Mouse (Mus musculus) liver, embryonic 13.5 days (tissue): ENCODE measurements around the gene Gtpbp3. TPM values are rescaled to one million over a fixed set of nuclear protein-coding genes. Genes with fewer than 3 reads are reported as not detected.
"Not testable (repeated sequence)": the region's sequence is repeated elsewhere in the genome, so short reads cannot be mapped to it uniquely, and the experiment has no call there.

ENCODE experiments used
- ATAC-seq: fragments of 200-750 bp; cut with Nextera tagmentation; 2 replicates; pipeline ENCODE4 v1.8.0; 2017; ENCODE audit warnings: low read depth, mild to moderate bottlenecking, moderate number of reproducible peaks, moderate library complexity
- DNase-seq: peaks from one replicate; pipeline ENCODE4 v3.0.0; 2022
- H3K27ac ChIP-seq: fragments of 300-500 bp; sonication (generic); 2 replicates; pipeline ENCODE4 v1.5.1; 2015; ENCODE audit warnings: moderate library complexity, mild to moderate bottlenecking, inconsistent platforms
- H3K27me3 ChIP-seq: fragments of 300-500 bp; sonication (generic); 2 replicates; pipeline ENCODE4 v1.6.1; 2015; ENCODE audit warnings: mild to moderate bottlenecking, inconsistent platforms
- H3K36me3 ChIP-seq: fragments of 300-500 bp; sonication (generic); 2 replicates; pipeline ENCODE4 v1.6.1; 2015; ENCODE audit warnings: mild to moderate bottlenecking, inconsistent platforms
- H3K4me1 ChIP-seq: fragments of 300-500 bp; sonication (generic); replicated peaks from 2 replicates; pipeline ENCODE4 v1.6.1; 2015; ENCODE audit warnings: inconsistent platforms
- H3K4me2 ChIP-seq: fragments of 300-500 bp; sonication (generic); 2 replicates; pipeline ENCODE4 v1.6.1; 2015; ENCODE audit warnings: inconsistent platforms, mild to moderate bottlenecking, moderate library complexity
- H3K4me3 ChIP-seq: fragments of 300-500 bp; sonication (generic); replicated peaks from 2 replicates; pipeline ENCODE4 v1.5.1; 2015; ENCODE audit warnings: mild to moderate bottlenecking, inconsistent platforms
- H3K9ac ChIP-seq: fragments of 300-500 bp; sonication (generic); 2 replicates; pipeline ENCODE4 v1.6.1; 2015; ENCODE audit warnings: mild to moderate bottlenecking, inconsistent platforms
- H3K9me3 ChIP-seq: fragments of 300-500 bp; sonication (generic); replicated peaks from 2 replicates; pipeline ENCODE4 v1.6.1; 2016; ENCODE audit warnings: inconsistent platforms
- WGBS: fragments of 180-500 bp; shearing (Covaris S2); methylation state at CpG from one replicate; pipeline ENCODE4 v1.1.7; 2015; ENCODE audit not compliant: insufficient replicate concordance; 5-methylcytosine and 5-hydroxymethylcytosine counted together
- polyA plus RNA-seq: library from polyadenylated mRNA; unstranded; fragments of >200 nt; fragmentation: Nextera tagmentation; extraction: Ambion mirVana; gene quantifications from 2 replicates; pipeline ENCODE4 v1.2.1, GENCODE M21; 2015

Gtpbp3 gene
- polyA plus RNA-seq, 1 experiment from 2014 or later, result 6.8 TPM

DNA sequence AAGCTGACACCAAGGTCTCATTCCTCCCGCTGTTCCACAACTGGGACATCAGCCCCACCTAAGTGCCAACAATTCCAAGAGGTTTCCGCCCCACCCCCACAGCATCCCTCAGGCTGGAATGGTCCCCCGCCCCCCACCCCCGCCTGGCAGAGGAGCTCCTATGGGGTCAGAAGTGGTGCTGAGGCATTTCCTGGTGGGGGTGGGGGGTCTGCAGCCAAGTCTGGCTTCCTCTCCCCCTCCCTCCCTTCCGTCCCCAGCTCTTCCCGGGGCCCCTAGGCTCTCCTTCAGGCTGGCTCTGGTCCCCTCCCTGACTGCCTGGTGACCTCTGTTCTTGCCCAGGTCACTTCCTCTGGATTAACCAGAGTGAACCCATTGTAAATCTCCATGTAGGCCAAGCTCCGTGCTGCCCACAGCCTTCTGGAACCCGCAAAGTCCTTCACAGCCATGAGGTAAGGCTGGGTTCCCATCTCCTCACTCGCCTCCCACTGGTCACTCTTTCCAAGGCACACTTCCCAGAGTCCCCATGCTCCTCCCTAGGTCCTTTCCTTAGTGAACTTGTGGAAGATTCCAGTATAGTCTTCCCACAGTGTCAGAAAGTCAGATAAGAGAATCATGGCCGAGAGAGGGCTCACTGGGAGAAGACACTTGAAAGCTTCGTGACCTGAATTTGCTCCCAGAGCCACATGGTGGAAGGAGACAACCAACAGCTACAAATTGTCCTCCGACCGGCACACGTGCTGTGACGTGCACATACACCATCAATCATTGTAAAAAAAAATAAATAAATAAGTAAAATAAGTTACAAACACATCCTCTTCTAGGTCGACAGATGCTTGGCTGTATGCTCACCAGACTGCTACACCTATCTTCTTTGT is 11.2 kb downstream of the Gtpbp3 start:
- H3K36me3 ChIP-seq, result peaks cover 2% of the 10 kb centered on the region; the same call in 1 of the 2 replicates
- H3K9me3 ChIP-seq, result no peaks in the 10 kb centered on the region
- peaks cover 33% of the 10 kb centered on the region for H3K4me1 ChIP-seq
- ATAC-seq (peak; percentile 29), DNase-seq (no peak)
- 41% methylated on average over 16 of the region's 16 CpGs for WGBS
- no peak overlapping the region for H3K4me3 ChIP-seq
- H3K9ac ChIP-seq, result no peak overlapping the region
- no peaks in the 10 kb centered on the region for H3K27me3 ChIP-seq
- H3K4me2 ChIP-seq, result no peak overlapping the region
- H3K27ac ChIP-seq, result peak overlapping the region; percentile 67; the same call in 1 of the 2 replicates

DNA sequence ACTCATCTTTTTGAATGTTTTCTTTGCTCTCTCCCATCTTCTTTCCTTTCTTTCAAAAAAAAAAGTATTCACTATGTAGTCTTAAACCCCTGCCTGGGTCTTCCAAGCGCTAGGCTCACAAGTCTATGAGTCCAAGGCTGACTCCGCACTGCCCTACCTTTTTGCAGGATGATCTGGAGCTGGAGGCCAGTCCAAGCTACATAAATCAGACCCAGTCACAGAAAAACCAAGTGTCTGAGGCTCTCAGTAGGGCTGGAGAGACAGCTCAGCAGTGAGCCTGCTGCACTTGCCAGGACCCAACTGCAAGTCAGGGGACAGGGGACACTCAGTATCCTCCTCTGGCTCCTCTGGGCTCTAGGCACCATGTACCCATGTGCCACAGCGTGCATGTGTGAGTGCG is 16.4 kb downstream of the Gtpbp3 start:
- Histone ChIP-seq H3K9me3 (no peaks in the 10 kb centered on the region), H3K27me3 (peaks cover 35% of the 10 kb centered on the region), H3K36me3 (no peaks in the 10 kb centered on the region), H3K9ac (no peak overlapping the region), H3K4me2 (no peak overlapping the region), H3K4me1 (peaks cover 21% of the 10 kb centered on the region), H3K4me3 (no peak overlapping the region), H3K27ac (no peak overlapping the region)
- ATAC-seq (no peak), DNase-seq (no peak)
- 82% methylated on average over 4 of the region's 4 CpGs for WGBS

DNA sequence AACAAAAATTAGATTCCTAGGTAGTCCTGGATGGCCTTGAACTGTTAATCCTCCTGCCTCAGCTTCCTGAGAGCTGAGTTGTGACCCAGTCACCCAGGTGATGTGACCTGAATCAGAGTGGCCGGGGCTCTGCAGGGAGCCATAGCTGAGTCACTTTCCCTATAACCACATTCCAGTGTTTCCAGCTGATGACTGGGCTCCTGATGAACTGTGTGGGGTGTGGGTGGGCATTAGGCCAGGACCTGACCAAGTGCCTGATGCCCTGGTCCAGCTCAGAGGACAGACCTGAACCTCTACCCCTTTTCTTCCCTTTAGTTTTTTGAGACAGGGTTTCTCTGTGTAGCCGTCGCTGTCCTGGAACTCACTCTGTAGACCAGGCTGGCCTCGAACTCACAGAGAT is 17.4 kb downstream of the Gtpbp3 start:
- no peak overlapping the region for H3K4me3 ChIP-seq
- DNase-seq, result no peak
- peaks cover 15% of the 10 kb centered on the region for H3K4me1 ChIP-seq
- 76% methylated on average over 4 of the region's 4 CpGs for WGBS
- H3K27me3 ChIP-seq, result peaks cover 45% of the 10 kb centered on the region
- no peaks in the 10 kb centered on the region for H3K9me3 ChIP-seq
- H3K9ac ChIP-seq, result no peak overlapping the region
- no peaks in the 10 kb centered on the region for H3K36me3 ChIP-seq
- H3K4me2 ChIP-seq, result no peak overlapping the region
- ATAC-seq, result no peak
- H3K27ac ChIP-seq, result no peak overlapping the region

DNA sequence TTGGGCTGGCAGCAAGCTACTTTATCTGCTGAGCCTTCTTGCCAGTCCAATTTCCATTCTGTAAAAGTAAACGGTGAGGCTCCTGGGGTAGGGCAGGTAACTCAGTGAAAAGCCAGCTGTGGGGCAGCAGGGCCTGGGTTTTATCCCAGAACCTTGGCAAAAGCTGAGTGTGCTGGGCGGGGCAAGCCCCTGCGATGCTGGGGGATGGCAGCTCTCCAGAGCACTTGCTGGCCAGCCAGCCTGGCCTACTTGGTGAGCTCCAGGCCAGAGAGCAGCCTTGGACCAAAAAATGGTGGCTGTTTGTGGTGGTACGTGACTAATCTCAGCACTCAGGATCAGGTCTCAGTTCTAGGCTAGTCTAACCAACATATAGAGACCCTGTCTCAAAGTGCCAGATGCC is 18.1 kb downstream of the Gtpbp3 start:
- Histone ChIP-seq H3K4me2 (no peak overlapping the region), H3K36me3 (no peaks in the 10 kb centered on the region), H3K27me3 (peaks cover 50% of the 10 kb centered on the region), H3K9ac (no peak overlapping the region), H3K4me1 (peaks cover 18% of the 10 kb centered on the region), H3K27ac (no peak overlapping the region), H3K4me3 (no peak overlapping the region), H3K9me3 (no peaks in the 10 kb centered on the region)
- ATAC-seq (no peak), DNase-seq (no peak)
- WGBS, result 57% methylated on average over 4 of the region's 4 CpGs

DNA sequence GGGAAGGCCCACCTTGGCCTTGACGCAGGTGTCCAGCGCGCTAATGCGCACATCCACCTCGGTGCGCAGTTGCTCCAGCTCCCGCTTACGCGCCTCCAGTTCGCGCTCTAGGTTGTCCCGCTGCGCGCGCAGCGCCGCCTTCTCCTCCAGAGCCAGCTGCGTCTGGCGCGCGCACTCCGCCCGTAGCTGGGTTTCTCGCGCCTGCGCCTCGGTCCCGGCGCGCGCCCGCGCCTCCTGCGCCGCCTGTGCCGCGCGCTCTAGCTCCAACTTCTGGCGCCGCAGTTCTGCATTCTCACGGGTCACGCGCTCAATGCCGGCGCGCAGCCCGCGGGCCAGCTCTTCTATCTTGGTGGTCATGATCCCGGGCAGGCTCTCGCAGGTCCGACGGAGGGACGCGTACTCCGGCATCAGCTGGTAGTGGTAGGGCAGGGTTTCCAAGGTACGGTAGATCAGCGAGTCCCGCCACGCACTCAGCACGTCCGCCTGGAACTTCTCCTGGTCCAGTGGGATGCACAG is 19.7 kb downstream of the Gtpbp3 start:
- H3K27me3 ChIP-seq, result peaks cover 53% of the 10 kb centered on the region
- H3K4me3 ChIP-seq, result peak overlapping the region; percentile 45
- ATAC-seq (peak; percentile 30), DNase-seq (peak; percentile 37)
- H3K4me1 ChIP-seq, result peaks cover 34% of the 10 kb centered on the region
- peak overlapping the region; percentile 67 for H3K4me2 ChIP-seq
- H3K9me3 ChIP-seq, result no peaks in the 10 kb centered on the region
- H3K36me3 ChIP-seq, result no peaks in the 10 kb centered on the region
- H3K9ac ChIP-seq, result peak overlapping the region; percentile 41; the same call in 1 of the 2 replicates
- no peak overlapping the region for H3K27ac ChIP-seq
- WGBS, result 1% methylated on average over 61 of the region's 61 CpGs

DNA sequence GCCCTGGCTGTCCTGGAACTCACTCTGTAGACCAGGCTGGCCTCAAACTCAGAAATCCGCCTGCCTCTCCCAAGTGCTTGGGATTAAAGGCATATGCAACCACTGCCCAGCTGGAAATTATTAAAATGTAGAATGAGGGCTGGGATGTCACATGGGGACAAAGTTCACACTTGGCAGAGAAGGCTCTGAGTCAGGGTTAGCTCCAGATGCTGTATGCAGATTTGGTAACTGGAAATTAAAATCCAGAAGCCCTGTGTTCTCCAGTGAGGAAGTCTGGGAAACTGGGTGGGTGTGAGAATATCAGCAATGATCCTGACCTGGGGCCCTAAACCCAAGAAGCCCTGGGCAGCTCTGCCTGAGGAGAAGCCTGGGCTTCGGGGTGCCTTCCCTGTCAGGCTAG is 21.4 kb downstream of the Gtpbp3 start:
- ATAC-seq (no peak), DNase-seq (no peak)

DNA sequence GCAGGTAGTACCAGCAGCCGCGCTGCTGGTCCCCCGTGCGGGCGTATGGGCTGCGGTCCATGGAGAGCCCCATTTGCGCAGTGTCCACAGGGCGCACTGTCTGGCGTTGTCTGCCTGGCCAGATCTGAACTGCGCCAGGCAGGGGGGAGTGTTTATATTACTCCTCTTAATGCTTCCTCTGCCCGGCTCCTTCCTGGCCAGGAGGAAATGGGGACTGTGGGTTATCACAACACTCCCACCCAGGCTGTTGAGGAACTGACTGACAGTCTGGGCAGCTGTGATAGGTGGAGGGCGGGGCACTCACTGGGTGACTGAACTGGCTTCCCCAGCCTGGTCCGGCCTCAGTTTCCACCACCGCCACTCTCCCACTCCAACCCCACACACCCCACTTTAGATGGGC is 23.7 kb downstream of the Gtpbp3 start, which contains the start of gene Plvap:
Gene Plvap, minus strand, starts transcription at position 109 of the 400 bp plus-strand sequence.
- Histone ChIP-seq H3K9me3 (no peaks in the 10 kb centered on the region), H3K4me1 (peaks cover 40% of the 10 kb centered on the region), H3K27me3 (peaks cover 43% of the 10 kb centered on the region), H3K27ac (peak within 1 kb of the TSS; percentile 58), H3K36me3 (no peaks in the 10 kb centered on the region), H3K4me3 (peak within 1 kb of the TSS; percentile 47), H3K9ac (peak within 1 kb of the TSS; percentile 43), H3K4me2 (peak within 1 kb of the TSS; percentile 66)
- ATAC-seq (peak; percentile 90), DNase-seq (peak; percentile 72)
- WGBS, result 6% methylated on average over 14 of the region's 14 CpGs

More for the DNA sequence above, 21.4 kb downstream of the Gtpbp3 start:
- Histone ChIP-seq H3K4me3 (no peak overlapping the region), H3K9ac (no peak overlapping the region), H3K4me2 (peak overlapping the region; percentile 18; the same call in 1 of the 2 replicates), H3K36me3 (no peaks in the 10 kb centered on the region), H3K4me1 (peaks cover 40% of the 10 kb centered on the region), H3K27ac (no peak overlapping the region), H3K9me3 (no peaks in the 10 kb centered on the region), H3K27me3 (peaks cover 53% of the 10 kb centered on the region)
- WGBS, result 52% methylated on average over 2 of the region's 2 CpGs

DNA sequence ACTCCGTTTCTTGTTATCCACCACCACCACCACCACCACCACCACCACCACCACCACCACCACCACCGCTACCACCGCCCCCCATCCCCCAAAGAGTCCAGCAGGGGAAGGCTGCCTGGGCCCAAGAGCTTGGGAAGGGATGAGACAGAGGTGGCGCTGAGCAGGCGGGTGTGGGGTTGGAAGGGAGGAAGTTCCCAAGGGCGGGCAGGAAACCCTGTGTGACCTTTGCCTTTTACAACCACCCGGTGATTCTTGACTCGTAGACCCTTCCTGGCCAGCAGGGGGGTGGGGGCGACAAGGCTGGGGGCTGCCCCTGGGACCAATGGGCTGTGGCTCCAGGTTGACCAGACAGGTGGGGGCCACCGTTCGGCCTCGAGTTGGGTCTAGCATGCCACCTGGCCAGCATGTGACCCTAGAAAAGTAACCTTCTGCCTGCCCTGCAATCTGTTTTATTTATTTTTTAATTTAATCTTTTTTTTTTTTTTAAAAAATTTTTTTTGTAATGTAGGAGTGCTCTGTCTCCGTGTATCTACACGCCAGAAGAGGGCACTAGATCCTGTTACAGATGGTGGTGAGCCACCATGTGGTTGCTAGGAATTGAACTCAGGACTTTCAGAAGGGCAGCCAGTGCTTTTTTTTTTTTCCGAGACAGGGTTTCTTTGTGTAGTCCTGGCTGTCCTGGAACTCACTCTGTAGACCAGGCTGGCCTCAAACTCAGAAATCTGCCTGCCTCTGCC is 25.3 kb downstream of the Gtpbp3 start:
- Histone ChIP-seq H3K27me3 (peaks cover 27% of the 10 kb centered on the region), H3K9me3 (no peaks in the 10 kb centered on the region), H3K36me3 (no peaks in the 10 kb centered on the region), H3K4me3 (no peak overlapping the region), H3K27ac (no peak overlapping the region), H3K4me2 (no peak overlapping the region), H3K4me1 (peaks cover 28% of the 10 kb centered on the region), H3K9ac (no peak overlapping the region)
- 34% methylated on average over 14 of the region's 15 CpGs for WGBS
- DNase-seq (no peak), ATAC-seq (no peak)

DNA sequence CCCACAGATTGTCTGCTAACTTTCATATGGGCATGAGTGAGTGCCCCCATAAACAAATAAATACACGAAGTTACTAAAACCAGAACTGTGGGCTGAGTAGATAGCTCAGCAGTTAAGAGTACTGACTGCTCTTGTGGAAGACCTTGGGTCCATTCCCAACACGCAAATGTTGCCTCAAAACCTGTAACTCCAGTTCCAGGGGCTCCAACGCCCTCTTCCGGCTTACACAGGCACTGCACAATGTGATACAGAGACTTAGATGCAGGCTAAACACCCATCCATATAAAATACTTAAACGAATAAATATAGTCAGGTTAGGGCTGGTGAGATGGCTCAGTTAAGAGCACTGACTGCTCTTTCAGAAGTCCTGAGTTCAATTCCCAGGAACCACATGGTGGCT is 27.1 kb downstream of the Gtpbp3 start:
- Histone ChIP-seq H3K27me3 (peaks cover 11% of the 10 kb centered on the region), H3K27ac (no peak overlapping the region), H3K36me3 (no peaks in the 10 kb centered on the region), H3K4me2 (no peak overlapping the region), H3K4me3 (no peak overlapping the region), H3K9ac (no peak overlapping the region), H3K4me1 (peaks cover 25% of the 10 kb centered on the region), H3K9me3 (no peaks in the 10 kb centered on the region)
- ATAC-seq (no peak), DNase-seq (no peak)
- 57% methylated on average over 5 of the region's 5 CpGs for WGBS

DNA sequence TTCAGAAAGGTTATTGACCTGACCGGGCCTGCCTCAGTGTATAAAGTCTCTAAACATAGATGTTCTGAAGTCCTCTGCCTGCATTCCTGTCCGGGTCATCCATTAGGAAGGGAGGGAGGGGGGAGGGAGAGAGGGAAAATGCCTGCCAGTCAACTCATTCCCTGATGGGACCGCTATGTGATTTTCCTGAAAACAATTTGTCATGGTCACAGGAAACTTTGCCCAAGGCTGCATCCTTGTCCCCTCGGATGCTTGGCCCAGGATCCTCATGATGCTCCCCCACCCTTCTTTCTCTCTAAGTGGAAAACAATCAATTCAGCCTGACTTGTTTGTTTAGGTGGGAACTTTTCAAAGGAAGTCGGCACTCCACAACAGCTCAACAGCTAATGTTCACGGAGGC is 28.9 kb downstream of the Gtpbp3 start:
- Histone ChIP-seq H3K4me1 (peaks cover 19% of the 10 kb centered on the region), H3K27ac (no peak overlapping the region), H3K4me2 (no peak overlapping the region), H3K27me3 (no peaks in the 10 kb centered on the region), H3K36me3 (no peaks in the 10 kb centered on the region), H3K9me3 (no peaks in the 10 kb centered on the region), H3K4me3 (no peak overlapping the region), H3K9ac (no peak overlapping the region)
- WGBS, result 39% methylated on average over 6 of the region's 6 CpGs
- DNase-seq, result no peak
- ATAC-seq, result no peak

DNA sequence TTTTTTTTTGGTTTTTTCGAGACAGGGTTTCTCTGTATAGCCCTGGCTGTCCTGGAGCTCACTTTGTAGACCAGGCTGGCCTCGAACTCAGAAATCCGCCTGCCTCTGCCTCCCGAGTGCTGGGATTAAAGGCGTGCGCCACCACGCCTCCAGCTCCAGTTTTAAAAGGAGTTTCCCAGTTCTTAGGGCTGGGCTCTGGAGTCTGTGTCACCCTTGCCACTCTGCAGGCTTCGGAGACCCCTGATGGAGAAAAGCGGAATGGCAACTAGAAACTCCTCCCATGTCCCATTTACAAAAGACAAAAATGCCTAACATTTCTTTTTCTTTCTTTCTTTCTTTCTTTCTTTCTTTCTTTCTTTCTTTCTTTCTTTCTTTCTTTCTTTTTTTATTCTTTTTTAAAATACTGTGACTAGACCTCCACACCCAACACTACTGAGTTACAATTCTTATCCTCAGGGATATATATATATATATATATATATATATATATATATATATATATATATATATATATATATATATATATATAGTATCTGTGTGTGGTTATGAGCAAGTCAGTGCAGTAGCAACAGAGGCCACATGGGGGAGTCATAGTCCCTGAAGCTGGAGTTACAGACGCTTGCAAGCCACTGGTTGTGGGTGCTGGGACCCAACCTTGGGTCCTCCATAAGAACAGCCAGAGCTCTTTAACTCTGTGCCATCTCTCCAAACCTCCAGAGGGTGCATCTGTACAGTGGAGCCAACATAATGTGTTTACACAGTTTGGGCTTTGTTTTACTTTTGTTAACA is 31.3 kb downstream of the Gtpbp3 start:
- H3K27ac ChIP-seq, H3K4me1 ChIP-seq, H3K36me3 ChIP-seq, DNase-seq, H3K4me2 ChIP-seq, H3K27me3 ChIP-seq, H3K4me3 ChIP-seq, H3K9ac ChIP-seq, H3K9me3 ChIP-seq, ATAC-seq: not testable (repeated sequence)
- 21% methylated on average over 10 of the region's 10 CpGs for WGBS
